Mouse (Mus musculus) embryonic fibroblast, embryonic 13.5 days (primary cell): Measurements from ENCODE around the gene Klrg1. TPM values are rescaled to one million over a fixed set of nuclear protein-coding genes. Genes with fewer than 3 reads are reported as not detected.

Experiments used
- H3K27ac ChIP-seq: 2 replicates; pipeline ENCODE4 v1.5.1; 2012; ENCODE audit warnings: low read length, control low read depth, inconsistent platforms; ENCODE audit not compliant: insufficient read depth
- H3K4me1 ChIP-seq: 2 replicates; pipeline ENCODE4 v1.6.1; 2011; ENCODE audit warnings: low read length; ENCODE audit not compliant: control insufficient read depth, insufficient read depth
- H3K4me3 ChIP-seq: 2 replicates; pipeline ENCODE4 v1.5.1; 2011; ENCODE audit warnings: mild to moderate bottlenecking, control low read depth, low read length; ENCODE audit not compliant: insufficient read depth
- CTCF ChIP-seq: IDR thresholded peaks from 2 replicates; pipeline ENCODE4 v1.5.1; 2011; ENCODE audit warnings: mild to moderate bottlenecking, control low read depth, low read length, moderate library complexity, borderline replicate concordance; ENCODE audit not compliant: insufficient read depth
- POLR2A ChIP-seq: IDR thresholded peaks from 2 replicates; pipeline ENCODE4 v1.6.1; 2011; ENCODE audit warnings: low read depth, mild to moderate bottlenecking, control low read depth, low read length, moderate library complexity
- polyA plus RNA-seq: library from polyadenylated mRNA; stranded (reverse); fragments of >200 nt; gene quantifications from 2 replicates; pipeline ENCODE4 v1.2.4, GENCODE M21; 2011; ENCODE audit warnings: low read depth; ENCODE audit not compliant: missing spikeins, insufficient read length

Klrg1 gene
- polyA plus RNA-seq, 1 experiment = not detected

DNA sequence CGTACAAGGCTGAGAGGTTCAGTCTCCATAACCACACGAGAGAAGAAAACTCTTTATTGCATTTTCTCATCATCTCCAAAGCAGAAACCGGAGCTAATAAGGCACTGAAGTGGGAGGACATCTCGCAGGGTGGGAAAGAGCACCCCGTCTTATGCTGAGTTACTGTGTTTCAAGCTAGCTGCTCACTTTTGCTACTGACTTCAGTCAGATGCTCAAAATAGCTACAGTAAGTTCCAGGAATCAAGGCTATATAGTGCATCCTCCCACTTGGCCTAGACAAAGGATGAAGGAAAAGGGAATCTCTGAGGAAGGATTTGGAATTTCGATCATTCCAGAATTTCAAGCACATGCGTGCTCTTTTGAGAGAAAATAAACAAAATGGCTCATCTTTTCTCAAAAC, 6.1 kb downstream of the Klrg1 start:
- no peaks in the 10 kb centered on the region for H3K4me1 ChIP-seq
- TF ChIP-seq POLR2A (no peak), CTCF (no peak)
- no peak overlapping the region for H3K27ac ChIP-seq
- H3K4me3 ChIP-seq = no peak overlapping the region

DNA sequence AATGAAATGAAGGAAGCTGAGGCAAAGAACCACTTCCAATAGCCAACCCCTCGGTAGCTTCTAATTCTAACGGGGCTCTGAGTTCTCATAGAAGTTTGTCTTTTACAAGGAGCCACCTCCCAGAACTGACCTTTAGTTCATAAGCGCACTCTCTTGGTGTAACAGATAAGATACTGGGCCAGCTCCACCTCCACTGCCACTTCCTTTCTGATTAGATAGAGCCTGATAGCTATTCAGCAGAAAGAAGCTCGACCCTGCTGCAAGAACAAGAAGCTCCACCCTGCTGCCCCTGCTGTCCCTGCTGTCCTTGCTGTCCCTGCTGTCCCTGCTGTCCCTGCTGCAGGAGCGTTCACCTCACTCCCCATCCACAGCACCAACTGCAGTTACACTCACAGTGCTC, 8.1 kb downstream of the Klrg1 start:
- no peak overlapping the region for H3K4me3 ChIP-seq
- no peaks in the 10 kb centered on the region for H3K4me1 ChIP-seq
- no peak overlapping the region for H3K27ac ChIP-seq
- TF ChIP-seq CTCF (no peak), POLR2A (no peak)

DNA sequence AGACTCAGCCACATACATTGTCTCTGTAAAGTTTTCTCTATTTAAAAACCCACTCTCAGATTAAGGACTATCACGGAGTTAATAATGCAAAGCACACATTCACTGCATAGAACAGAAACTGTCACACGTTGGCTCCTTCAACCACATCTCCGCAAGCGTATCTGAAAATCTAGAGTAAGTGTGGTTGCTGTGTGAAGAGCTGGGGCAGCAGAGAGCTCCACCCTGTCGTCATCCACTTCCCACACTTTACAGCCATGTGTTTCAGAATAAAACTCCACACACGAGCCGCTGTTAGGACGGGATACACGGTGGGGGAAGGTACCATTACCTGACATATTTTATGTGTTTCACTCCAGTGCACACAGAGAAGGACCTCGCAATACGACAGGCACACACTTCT, 12.5 kb downstream of the Klrg1 start:
- TF ChIP-seq CTCF = no peak
- TF ChIP-seq POLR2A = no peak

DNA sequence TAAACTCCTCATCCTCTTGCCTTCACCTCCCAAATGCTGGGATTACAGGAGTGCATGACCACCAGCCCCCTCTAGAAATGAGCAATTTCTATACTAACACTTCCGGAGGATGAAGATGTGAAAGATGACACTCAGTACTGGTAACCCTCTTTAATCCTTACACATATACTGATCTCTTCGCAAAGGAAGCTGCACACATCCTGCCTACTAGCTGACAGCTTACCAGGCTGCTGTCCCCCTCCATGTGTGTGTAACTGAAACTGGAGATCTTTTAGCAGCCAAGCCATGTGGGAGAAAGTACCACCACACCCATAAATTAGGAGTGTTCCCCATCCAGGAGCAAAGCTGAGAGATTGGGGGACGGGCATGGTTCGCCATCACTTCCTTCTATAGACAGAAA, 13.5 kb downstream of the Klrg1 start:
- no peak overlapping the region for H3K4me3 ChIP-seq
- TF ChIP-seq POLR2A (no peak), CTCF (no peak)
- no peak overlapping the region for H3K27ac ChIP-seq
- H3K4me1 ChIP-seq = no peaks in the 10 kb centered on the region

More for the DNA sequence above, 12.5 kb downstream of the Klrg1 start:
- Histone ChIP-seq H3K4me1 (no peaks in the 10 kb centered on the region), H3K4me3 (no peak overlapping the region), H3K27ac (no peak overlapping the region)

DNA sequence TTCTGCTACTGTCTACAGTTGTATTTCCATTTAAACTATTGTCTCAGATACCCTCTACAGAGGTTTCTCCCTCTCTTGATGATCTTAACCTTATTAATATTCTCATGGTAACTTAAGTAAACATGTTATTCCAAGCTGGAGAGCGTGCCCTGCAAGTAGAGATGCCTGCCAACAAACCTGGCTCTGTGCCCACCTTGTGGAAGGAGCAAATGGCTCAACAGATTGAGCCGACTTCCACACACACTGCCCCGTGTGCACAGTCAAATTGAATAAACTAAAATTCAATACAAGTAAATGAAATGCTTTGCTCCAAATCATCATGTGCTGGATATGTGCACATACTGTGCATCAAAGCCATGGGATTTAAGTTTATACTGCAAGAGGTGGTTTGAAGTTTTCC, 14.1 kb downstream of the Klrg1 start:
- H3K4me3 ChIP-seq = no peak overlapping the region
- TF ChIP-seq POLR2A = no peak
- no peak for TF ChIP-seq CTCF
- no peak overlapping the region for H3K27ac ChIP-seq
- no peaks in the 10 kb centered on the region for H3K4me1 ChIP-seq

DNA sequence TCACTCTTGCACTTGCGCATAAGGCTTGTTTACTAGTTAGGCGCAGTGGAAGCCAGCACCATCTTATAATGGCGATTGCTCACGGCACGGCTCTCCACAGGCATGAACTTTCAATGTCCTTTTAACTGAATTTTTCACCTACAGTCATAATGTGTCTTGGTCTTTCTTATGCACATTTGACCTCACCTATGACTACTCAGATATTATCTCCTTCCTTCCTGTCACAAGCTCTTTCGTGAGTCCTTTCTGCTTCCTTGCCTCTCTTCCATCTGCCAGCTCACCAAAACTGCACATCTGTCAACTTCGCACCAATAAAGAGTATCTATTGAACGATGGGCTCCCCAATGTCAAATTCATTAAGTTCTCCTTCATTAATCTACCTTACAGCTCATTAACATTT, 20.1 kb downstream of the Klrg1 start:
- TF ChIP-seq POLR2A (no peak), CTCF (no peak)
- Histone ChIP-seq H3K4me3 (no peak overlapping the region), H3K4me1 (no peaks in the 10 kb centered on the region), H3K27ac (no peak overlapping the region)

DNA sequence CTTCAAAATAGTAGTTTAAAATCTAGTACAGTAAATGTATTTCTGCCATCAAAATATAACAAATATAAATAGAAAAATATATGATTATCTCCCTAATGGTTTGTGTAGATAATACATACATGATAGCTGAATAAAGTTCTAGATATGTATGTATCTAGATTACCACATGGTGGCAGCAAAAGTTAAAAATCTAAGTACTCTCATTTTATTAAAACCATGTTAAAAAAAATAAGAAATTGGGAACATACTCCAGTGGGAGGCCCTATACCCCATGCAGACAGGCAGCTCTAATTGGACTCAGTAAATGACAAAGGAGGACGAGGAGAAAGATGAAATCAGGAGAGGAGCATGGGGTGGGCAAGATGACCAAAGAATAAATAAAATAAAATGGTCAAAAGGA, 30.5 kb downstream of the Klrg1 start:
- no peak overlapping the region for H3K27ac ChIP-seq
- no peak overlapping the region for H3K4me3 ChIP-seq
- no peaks in the 10 kb centered on the region for H3K4me1 ChIP-seq
- TF ChIP-seq POLR2A (no peak), CTCF (no peak)

DNA sequence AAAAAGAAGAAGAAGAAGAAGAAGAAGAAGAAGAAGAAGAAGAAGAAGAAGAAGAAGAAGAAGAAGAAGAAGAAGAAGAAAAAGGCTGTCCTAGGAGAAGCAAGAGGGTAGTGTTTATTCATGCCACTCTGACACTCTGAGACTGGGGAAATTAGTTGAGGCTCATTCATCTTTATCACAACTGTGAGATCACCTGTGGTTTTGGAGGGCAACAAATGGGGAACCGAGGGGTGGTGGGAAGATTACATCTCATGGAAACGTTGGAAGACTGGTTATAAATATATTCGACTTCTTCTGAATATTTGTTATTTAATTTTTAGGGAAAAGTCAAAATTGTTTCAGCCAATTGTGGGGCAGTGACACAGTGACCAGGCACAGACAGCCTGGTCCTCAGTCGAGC, 32.6 kb downstream of the Klrg1 start:
- Histone ChIP-seq H3K4me1 (no peaks in the 10 kb centered on the region), H3K27ac (no peak overlapping the region), H3K4me3 (no peak overlapping the region)
- no peak for TF ChIP-seq POLR2A
- TF ChIP-seq CTCF = no peak

Other genes starting within 250 kb of the Klrg1 start
- 136 and 149 TPM in 2 replicates for gene M6pr, start 25.8 kb upstream of the Klrg1 start, polyA plus RNA-seq
- gene Phc1, start 57.7 kb upstream of the Klrg1 start, polyA plus RNA-seq = 20.3 and 32.0 TPM in 2 replicates
- 0.97 and 1.3 TPM in 2 replicates for gene Rimklb, start 215.9 kb upstream of the Klrg1 start, polyA plus RNA-seq
- gene Mfap5, start 223.0 kb upstream of the Klrg1 start, polyA plus RNA-seq = 66.5 and 67.6 TPM in 2 replicates